ENCODE assay signal across 9 mouse cellular contexts in the genomic region with DNA sequence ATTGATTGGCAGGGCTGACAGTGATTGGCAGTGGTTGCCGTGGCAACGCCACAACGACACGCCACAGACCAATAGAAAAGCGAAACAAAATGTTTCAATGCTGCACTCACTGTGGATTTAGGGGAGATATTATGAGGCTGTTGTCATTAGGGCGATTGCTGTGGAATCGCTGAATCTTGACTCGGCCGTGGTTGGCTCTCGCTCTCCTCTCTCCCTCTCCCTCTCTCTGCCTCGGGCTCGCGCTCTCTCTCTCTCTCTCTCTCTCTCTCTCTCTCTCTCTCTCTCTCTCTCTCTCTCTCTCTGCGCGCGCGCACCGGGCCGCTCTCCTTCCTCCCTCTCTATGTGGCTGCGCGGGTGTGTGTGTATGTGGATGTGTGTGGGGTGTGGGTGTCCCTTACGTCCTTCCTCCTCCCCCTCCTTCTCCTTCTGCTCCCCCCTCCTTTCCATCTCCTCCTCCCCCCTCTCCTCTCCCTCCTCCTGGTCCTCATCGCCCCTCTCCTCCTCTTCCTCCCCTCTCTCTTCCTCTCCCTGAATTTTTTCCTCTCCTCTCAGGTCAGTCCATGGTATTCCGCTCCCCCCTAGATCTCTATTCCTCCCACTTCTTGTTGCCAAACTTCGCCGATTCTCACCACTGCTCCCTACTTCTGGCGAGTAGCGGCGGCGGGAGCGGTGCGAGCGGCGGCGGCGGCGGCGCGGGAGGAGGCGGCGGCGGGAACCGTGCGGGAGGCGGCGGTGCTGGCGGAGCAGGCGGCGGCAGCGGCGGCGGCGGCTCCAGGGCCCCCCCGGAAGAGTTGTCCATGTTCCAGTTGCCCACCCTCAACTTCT. TPM values are rescaled to one million over a fixed set of nuclear protein-coding genes. Genes with fewer than 3 reads are reported as not detected.
DNase-seq lines count a peak whose midpoint lies in the region; ATAC-seq lines count a peak whose summit lies in the region.
"Had no signal": no experiment of that assay in that cellular context is flagged by ENCODE, and none has a peak within 500 bp of the region (broad histone marks: within the 10 kb centered on the region; RNA-seq: fewer than 3 reads in every experiment).

No protein-coding gene starts in this region.

- DNase-seq in kidney, postnatal 10 days, result no peak
- DNase-seq in embryo, embryonic 10.5 days (ENCODE audit: low spot score), result peak; percentile 69
- peak; percentile 52 for DNase-seq in intestine, embryonic 14.5 days (ENCODE audit: low spot score)
- no peak for DNase-seq in spleen, postnatal 14 days (ENCODE audit: low spot score in 2 of 2)
- DNase-seq in gastrocnemius, adult 8-10 months (ENCODE audit: low spot score in 2 of 2), result no peak
- DNase-seq in gastrocnemius, postnatal 25 days, result no peak

- H3K4me1 ChIP-seq in kidney, embryonic 16.5 days (ENCODE audit: insufficient read depth, low read length), result peaks cover 20% of the 10 kb centered on the region
- H3K4me1 ChIP-seq in intestine, embryonic 14.5 days (replicated peaks; ENCODE audit: control insufficient read depth, insufficient read depth, low read length), result peaks cover 7% of the 10 kb centered on the region; the same call in 1 of the 2 replicates
- H3K4me1 ChIP-seq in neural tube, embryonic 15.5 days, result peaks cover 22% of the 10 kb centered on the region

- no peak overlapping the region for H3K27ac ChIP-seq in kidney, embryonic 16.5 days (ENCODE audit: low read length)
- H3K27ac ChIP-seq in intestine, embryonic 14.5 days (ENCODE audit: low read depth), result no peak overlapping the region
- no peak overlapping the region for H3K27ac ChIP-seq in neural tube, embryonic 15.5 days (replicated peaks)

- no peak for ATAC-seq in kidney, embryonic 16.5 days (ENCODE audit: low FRiP score, low TSS enrichment)
- no peak for ATAC-seq in intestine, embryonic 14.5 days (replicated peaks; ENCODE audit: low FRiP score, low TSS enrichment, low read depth)
- ATAC-seq in neural tube, embryonic 15.5 days (ENCODE audit: low FRiP score), result no peak

- H3K9ac ChIP-seq in kidney, embryonic 16.5 days (replicated peaks; ENCODE audit: low read length), result no peak overlapping the region
- no peak overlapping the region for H3K9ac ChIP-seq in intestine, embryonic 14.5 days (ENCODE audit: low read length)
- H3K9ac ChIP-seq in neural tube, embryonic 15.5 days (replicated peaks), result no peak overlapping the region

- H3K4me3 ChIP-seq in kidney, embryonic 16.5 days (ENCODE audit: low read length), result peak overlapping the region; percentile 30
- peak overlapping the region; percentile 21; the same call in 1 of the 2 replicates for H3K4me3 ChIP-seq in intestine, embryonic 14.5 days (ENCODE audit: low read depth, low read length)
- peak overlapping the region; percentile 26 for H3K4me3 ChIP-seq in neural tube, embryonic 15.5 days (replicated peaks)

- peaks cover 94% of the 10 kb centered on the region for H3K27me3 ChIP-seq in kidney, embryonic 16.5 days (ENCODE audit: insufficient read depth, low read length)
- H3K27me3 ChIP-seq in intestine, embryonic 14.5 days (replicated peaks; ENCODE audit: control insufficient read depth, insufficient read depth, low read length), result peaks cover 100% of the 10 kb centered on the region
- peaks cover 91% of the 10 kb centered on the region for H3K27me3 ChIP-seq in neural tube, embryonic 15.5 days (replicated peaks)

- 1% methylated on average over 52 of the region's 54 CpGs for WGBS in kidney, embryonic 16.5 days
- WGBS in intestine, embryonic 14.5 days, result 1% methylated on average over 47 of the region's 54 CpGs
- 0% methylated on average over 52 of the region's 54 CpGs for WGBS in neural tube, embryonic 15.5 days

- H3K36me3 ChIP-seq in kidney, embryonic 16.5 days (ENCODE audit: insufficient read depth, low read length), result no peaks in the 10 kb centered on the region
- no peaks in the 10 kb centered on the region for H3K36me3 ChIP-seq in intestine, embryonic 14.5 days (ENCODE audit: control insufficient read depth, insufficient read depth, low read length)
- no peaks in the 10 kb centered on the region for H3K36me3 ChIP-seq in neural tube, embryonic 15.5 days

- H3K9me3 ChIP-seq in kidney, embryonic 16.5 days (ENCODE audit: low read length), result no peaks in the 10 kb centered on the region
- no peaks in the 10 kb centered on the region for H3K9me3 ChIP-seq in intestine, embryonic 14.5 days (ENCODE audit: control insufficient read depth, low read length)
- H3K9me3 ChIP-seq in neural tube, embryonic 15.5 days (replicated peaks), result no peaks in the 10 kb centered on the region

- peak overlapping the region; percentile 44 for H3K4me2 ChIP-seq in kidney, embryonic 16.5 days (replicated peaks; ENCODE audit: low read depth, low read length)
- H3K4me2 ChIP-seq in intestine, embryonic 14.5 days (ENCODE audit: low read length), result peak overlapping the region; percentile 33
- peak overlapping the region; percentile 50 for H3K4me2 ChIP-seq in neural tube, embryonic 15.5 days

RNA-seq across cellular contexts. Expression of a gene that starts 7.5 kb away (rescaled TPM):
- not detected in 2 replicates for polyA plus RNA-seq in kidney, embryonic 16.5 days (2015; fragmentation: Nextera tagmentation; extraction: Ambion mirVana)
- polyA plus RNA-seq in intestine, embryonic 14.5 days (2014; fragmentation: Nextera tagmentation; extraction: Ambion mirVana), result not detected in 2 replicates
- not detected in 2 replicates for polyA plus RNA-seq in neural tube, embryonic 15.5 days (2015; fragmentation: Nextera tagmentation; extraction: Ambion mirVana)
- total RNA-seq in gastrocnemius, adult 8-10 months (2022), result not detected
- total RNA-seq in gastrocnemius, postnatal 25 days (2021), result not detected
- polyA plus RNA-seq: large intestine, adult 2 months had no signal

Comparison
In these comparisons a context has a peak if more than half of its experiments do, and no peak if none do; other contexts are left out.
1. DNase-seq: peak in embryo, embryonic 10.5 days (single experiment) and intestine, embryonic 14.5 days (single experiment); none in kidney, postnatal 10 days (single experiment), spleen, postnatal 14 days (0 of 2), gastrocnemius, adult 8-10 months (0 of 2) and gastrocnemius, postnatal 25 days (single experiment).
2. Peak in every context shown above with its lines, with median percentiles within 50 percentile points of each other: H3K4me2 ChIP-seq and H3K4me3 ChIP-seq.